Mouse (Mus musculus): ENCODE measurements at regions not wholly inside any gene's neighbourhood (a gene's known extent, or its start where the extent isn't known, plus 50 kb on each side); places are given as distances from the start of the nearest gene placed in this dataset.

DNA sequence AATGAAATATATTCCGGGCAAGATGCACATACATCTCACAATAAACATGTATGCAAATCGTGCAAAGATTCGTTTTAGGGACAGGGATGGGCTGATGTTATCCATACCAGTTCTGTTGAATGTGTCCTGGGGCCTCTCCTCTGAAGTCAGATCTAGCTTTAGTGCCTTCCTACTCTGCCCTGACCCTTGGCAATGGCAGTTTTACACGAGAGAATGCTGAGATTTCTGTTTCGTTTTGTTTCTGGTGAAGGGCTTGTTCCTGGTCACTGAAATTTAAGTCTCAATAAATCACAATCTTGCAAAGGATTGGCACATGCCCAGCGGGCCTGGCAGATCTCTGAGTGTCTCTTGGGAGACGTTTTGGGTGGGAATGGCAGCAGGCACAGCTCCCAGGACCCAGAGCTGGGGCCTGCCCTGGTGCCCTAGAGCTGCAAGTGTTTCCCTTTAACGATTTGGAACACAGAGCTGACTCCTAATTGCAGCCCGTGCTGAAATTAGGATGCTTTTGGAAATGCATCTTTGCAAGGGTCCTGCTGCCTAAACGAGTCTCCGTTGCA lies 447.5 kb downstream of the Etnk1 start:
- no peak for TF ChIP-seq CTCF (IDR thresholded peaks at IDR 0.05; ENCODE audit: low read depth)
- no peak for TF ChIP-seq EP300 (IDR thresholded peaks at IDR 0.05; ENCODE audit: low read depth)
